Mouse (Mus musculus): Measurements from ENCODE around the gene Poldip2.

Poldip2 gene

GRCm38 (mm10) chr11:78544449-78545111, 32.6 kb downstream of the Poldip2 start:
- DNase-seq (ENCODE audit: low spot score in 2 of 2): no peak

- DNase-seq (ENCODE audit: low spot score in 2 of 2): no peak
These were observed 33.2 kb downstream of the Poldip2 start for GRCm38 (mm10) chr11:78545181-78545580.

GRCm38 (mm10) chr11:78547718-78548460, 35.9 kb downstream of the Poldip2 start:
- DNase-seq (ENCODE audit: low spot score in 2 of 2): no peak

- no peak for DNase-seq (ENCODE audit: low spot score in 2 of 2)
These were observed 37.5 kb downstream of the Poldip2 start for GRCm38 (mm10) chr11:78549491-78549987.

- peak; percentile 95 for DNase-seq (ENCODE audit: low spot score in 2 of 2)
These were observed 38.4 kb downstream of the Poldip2 start, which contains the start of gene Tmem97 for GRCm38 (mm10) chr11:78550168-78551058. Gene Tmem97 (minus strand): TSS chr11:78550777.

GRCm38 (mm10) chr11:78551059-78551398, 39.0 kb downstream of the Poldip2 start:
- DNase-seq (ENCODE audit: low spot score in 2 of 2): no peak

- DNase-seq (ENCODE audit: low spot score in 2 of 2): no peak
These were observed 43.6 kb downstream of the Poldip2 start for GRCm38 (mm10) chr11:78555623-78556022.

GRCm38 (mm10) chr11:78556070-78556469, 44.1 kb downstream of the Poldip2 start:
- DNase-seq (ENCODE audit: low spot score in 2 of 2): no peak

GRCm38 (mm10) chr11:78557241-78557640, 45.2 kb downstream of the Poldip2 start:
- no peak for DNase-seq (ENCODE audit: low spot score in 2 of 2)

- DNase-seq (ENCODE audit: low spot score in 2 of 2): peak; percentile 44 to 56
These were observed 48.5 kb downstream of the Poldip2 start for GRCm38 (mm10) chr11:78560447-78560846.

GRCm38 (mm10) chr11:78566775-78567174, 54.8 kb downstream of the Poldip2 start:
- no peak for DNase-seq (ENCODE audit: low spot score in 2 of 2)

GRCm38 (mm10) chr11:78567614-78568013, 55.6 kb downstream of the Poldip2 start:
- DNase-seq (ENCODE audit: low spot score in 2 of 2): no peak

- no peak for DNase-seq (ENCODE audit: low spot score in 2 of 2)
These were observed 56.8 kb downstream of the Poldip2 start for GRCm38 (mm10) chr11:78568827-78569226.

GRCm38 (mm10) chr11:78569806-78570205, 57.8 kb downstream of the Poldip2 start:
- DNase-seq (ENCODE audit: low spot score in 2 of 2): no peak

- DNase-seq (ENCODE audit: low spot score in 2 of 2): no peak
These were observed 59.4 kb downstream of the Poldip2 start for GRCm38 (mm10) chr11:78571441-78571840.

- no peak for DNase-seq (ENCODE audit: low spot score in 2 of 2)
These were observed 59.9 kb downstream of the Poldip2 start for GRCm38 (mm10) chr11:78571854-78572253.
